Mouse (Mus musculus) CD4-positive, CD25-positive, alpha-beta regulatory T cell, adult 4 months (primary cell): ENCODE measurements around the gene Lipo3. TPM values are rescaled to one million over a fixed set of nuclear protein-coding genes. Genes with fewer than 3 reads are reported as not detected.
A peak's percentile ranks its signal among the peaks of the same experiment; 100 is the strongest.
"Not testable (repeated sequence)": the region's sequence is repeated elsewhere in the genome, so short reads cannot be mapped to it uniquely, and the experiment has no call there.

Experiments
- ATAC-seq: one replicate; pipeline ENCODE4 v1.8.0; 2017
- polyA plus RNA-seq, 2 experiments: library from polyadenylated mRNA; unstranded; fragments of 100-300 nt; shearing (Covaris generic); gene quantifications; one replicate each; pipeline ENCODE4 v1.2.1; 2017

The Lipo3 gene
- 1 to 10 TPM; 7.0 to 9.4 TPM for polyA plus RNA-seq

DNA sequence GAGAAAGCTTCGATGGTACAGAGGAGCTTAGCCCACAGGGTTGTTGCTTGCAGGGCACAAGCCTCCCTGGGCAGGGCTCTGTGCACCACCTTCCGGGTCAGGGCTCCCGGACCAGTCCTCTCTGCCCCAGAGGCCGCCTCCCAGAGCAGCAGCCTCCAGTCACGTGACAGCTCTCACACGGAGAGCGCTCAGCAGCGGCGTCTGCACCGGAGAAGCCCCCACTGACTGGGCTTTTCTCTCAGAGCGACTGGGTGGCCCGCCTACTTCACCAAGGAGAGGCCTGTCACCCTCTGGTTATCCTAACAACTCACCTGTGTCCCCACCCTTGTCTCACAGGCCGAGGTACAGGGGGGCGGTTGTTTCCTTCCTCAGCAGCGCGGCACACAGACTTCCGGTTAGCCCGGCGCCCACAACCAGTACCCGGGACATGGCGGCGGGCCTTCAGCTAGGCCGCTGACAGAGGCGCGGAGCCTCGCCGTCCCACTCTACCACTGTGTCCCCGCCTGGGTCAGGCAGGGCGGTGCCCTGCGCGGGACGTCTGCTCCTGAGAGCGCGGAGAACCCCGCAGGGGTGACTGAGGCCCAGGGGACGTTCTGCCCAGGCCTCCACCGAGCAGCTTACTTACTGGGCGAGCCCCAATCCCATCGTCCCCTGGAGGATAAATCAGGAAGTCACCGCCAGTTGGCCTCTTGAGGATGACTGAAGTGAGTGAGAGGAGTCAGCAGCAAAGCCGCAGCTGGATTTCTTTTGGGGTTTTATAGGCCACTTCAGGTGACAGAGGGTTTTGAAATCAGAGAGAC is at the start of gene Lipo3:
Gene Lipo3 (minus strand): TSS at position 665 of the 800 bp plus-strand sequence.
- ATAC-seq, result peak; percentile 76

DNA sequence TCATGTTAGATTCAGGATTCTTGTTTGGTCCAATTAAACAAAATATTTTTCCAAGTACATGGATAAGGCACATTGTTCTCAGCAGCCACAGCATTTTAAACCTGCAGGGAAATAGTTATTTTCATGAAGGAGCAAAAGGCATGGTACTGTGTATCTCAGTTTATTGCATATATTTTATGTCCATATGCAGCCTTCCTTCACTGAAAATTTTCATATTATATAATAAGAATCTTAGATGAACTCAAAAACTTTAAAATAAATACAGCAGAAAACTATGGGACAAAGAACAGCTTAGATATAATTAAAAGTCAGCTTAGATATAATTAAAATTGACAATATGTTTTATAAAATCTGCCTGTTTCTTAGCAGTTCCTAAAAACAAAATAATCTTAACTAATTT is 25.6 kb upstream of the Lipo3 start, which contains the start of gene Lipo1:
Gene Lipo1 (minus strand): TSS at position 101 of the 400 bp plus-strand sequence.
- ATAC-seq, result not testable (repeated sequence)

DNA sequence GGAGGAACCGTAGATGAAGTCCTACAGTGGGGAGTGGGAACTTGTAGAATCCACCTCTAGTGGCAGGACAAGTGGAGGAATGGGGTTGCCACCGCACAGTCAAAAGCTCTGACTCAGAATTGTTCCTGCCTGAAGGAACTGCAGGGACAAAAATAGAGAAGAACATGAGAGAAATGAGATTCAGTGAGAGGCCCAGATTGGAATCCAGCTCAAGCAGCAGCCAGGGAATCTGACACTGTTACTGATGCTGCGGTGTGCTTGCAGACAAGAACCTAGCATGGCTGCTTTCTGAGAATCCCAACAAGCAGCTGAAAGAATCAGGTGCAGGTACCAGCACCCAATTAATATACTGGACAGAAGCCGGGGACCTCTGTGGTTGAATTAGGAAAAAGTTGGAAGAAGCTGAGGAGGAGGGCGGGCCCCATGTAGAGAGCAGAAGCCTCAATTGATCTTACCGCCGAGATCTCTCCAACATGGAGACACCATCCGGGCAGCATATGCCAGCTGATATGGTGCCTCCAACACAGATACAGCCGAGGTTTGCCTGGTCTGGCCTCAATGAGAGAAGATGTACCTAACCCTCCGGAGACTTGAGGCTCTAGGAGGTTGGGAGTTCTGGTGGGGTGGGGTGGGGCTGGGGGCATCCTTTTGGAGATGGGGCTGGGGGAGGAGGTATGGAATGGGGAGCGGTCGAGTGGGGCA is 25.0 kb upstream of the Lipo3 start:
- no peak for ATAC-seq

DNA sequence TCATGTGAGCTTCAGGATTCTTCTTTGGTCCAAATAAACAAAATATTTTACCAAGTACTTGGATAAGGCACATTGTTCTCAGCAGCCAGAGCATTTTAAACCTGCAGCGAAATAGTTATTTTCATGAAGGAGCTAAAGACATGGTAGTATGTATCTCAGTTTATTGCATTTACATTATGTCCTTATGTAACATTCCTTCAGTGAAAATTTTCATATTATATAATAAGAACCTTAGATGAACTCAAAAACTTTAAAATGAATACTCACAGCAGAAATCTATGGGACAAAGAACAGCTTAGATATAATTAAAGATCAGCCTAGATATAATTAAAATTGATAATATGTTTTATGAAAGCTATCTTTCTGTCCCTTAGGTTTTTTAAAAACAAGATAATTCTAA is 10.5 kb downstream of the Lipo3 start, which contains the start of gene Lipo2:
Gene Lipo2 (minus strand): TSS at position 101 of the 400 bp plus-strand sequence.
- not testable (repeated sequence) for ATAC-seq

DNA sequence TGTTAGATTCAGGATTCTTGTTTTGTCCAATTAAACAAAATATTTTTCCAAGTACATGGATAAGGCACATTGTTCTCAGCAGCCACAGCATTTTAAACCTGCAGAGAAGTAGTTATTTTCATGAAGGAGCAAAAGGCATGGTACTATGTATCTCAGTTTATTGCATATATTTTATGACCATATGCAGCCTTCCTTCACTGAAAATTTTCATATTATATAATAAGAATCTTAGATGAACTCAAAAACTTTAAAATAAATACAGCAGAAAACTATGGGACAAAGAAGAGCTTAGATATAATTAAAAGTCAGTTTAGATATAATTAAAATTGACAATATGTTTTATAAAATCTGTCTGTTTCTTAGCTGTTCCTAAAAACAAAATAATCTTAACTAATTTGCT is 136.6 kb downstream of the Lipo3 start, which contains the start of gene Gm8978:
Gene Gm8978 (minus strand): TSS at position 101 of the 400 bp plus-strand sequence.
- not testable (repeated sequence) for ATAC-seq

DNA sequence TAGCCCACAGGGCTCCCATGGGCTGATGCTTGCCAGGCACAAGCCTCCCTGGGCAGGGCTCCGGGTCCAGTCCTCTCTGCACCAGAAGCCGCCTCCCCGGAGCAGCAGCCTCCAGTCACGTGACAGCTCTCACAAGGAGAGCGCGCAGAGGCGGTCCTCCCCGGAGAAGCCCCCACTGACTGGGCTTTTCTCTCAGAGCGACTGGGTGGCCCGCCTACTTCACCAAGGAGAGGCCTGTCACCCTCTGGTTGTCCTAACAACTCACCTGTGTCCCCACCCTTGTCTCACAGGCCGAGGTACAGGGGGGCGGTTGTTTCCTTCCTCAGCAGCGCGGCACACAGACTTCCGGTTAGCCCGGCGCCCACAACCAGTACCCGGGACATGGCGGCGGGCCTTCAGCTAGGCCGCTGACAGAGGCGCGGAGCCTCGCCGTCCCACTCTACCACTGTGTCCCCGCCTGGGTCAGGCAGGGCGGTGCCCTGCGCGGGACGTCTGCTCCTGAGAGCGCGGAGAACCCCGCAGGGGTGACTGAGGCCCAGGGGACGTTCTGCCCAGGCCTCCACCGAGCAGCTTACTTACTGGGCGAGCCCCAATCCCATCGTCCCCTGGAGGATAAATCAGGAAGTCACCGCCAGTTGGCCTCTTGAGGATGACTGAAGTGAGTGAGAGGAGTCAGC is 172.0 kb downstream of the Lipo3 start:
- peak; percentile 91 for ATAC-seq

DNA sequence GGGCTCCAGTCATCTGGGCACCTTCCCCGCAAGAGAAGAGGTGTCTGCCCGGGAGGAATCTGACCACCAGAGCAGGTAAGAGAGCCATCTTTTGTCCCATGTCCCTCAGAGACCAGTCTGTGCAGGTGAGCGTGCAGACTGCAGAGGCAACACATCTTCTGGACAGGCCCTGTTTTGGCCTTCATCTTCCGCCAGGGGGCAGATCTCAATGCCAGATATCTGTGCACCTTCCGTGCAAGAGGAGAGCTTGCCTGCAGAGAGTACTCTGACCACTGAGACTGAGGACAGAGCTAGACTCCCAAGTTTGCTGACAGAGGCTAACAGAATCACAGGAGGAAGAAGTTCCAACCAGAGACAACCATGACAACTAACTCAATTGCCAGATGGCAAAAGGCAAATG is 193.2 kb downstream of the Lipo3 start:
- not testable (repeated sequence) for ATAC-seq

DNA sequence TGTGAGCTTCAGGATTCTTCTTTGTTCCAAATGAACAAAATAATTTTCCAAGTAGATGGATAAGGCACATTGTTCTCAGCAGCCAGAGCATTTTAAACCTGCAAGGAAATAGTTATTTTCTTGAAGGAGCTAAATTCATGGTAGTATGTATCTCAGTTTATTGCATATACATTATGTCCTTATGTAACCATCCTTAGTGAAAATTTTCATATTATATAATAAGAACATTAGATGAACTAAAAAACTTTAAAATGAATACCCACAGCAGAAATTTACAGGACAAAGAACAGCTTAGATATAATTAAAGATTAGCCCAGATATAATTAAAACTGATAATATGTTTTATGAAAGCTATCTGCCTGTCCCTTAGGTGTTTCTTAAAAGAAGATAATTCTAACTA is 244.1 kb downstream of the Lipo3 start, which contains the start of gene Lipo4:
Gene Lipo4 (minus strand): TSS at position 101 of the 400 bp plus-strand sequence.
- no peak for ATAC-seq

Other genes with a start within 250 kb of the Lipo3 start
- gene Lipo4, start 244.2 kb downstream of the Lipo3 start, polyA plus RNA-seq, result not detected
- not detected for gene Gm8978, start 136.7 kb downstream of the Lipo3 start, polyA plus RNA-seq
- gene Lipo2, start 10.6 kb downstream of the Lipo3 start, polyA plus RNA-seq, result not detected
- not detected for gene Lipo1, start 25.5 kb upstream of the Lipo3 start, polyA plus RNA-seq
- not detected for gene Lipf, start 199.2 kb upstream of the Lipo3 start, polyA plus RNA-seq
- gene Lipk, start 246.3 kb upstream of the Lipo3 start, polyA plus RNA-seq, result not detected